Mouse (Mus musculus) brain, embryonic 14.5 days (tissue): ENCODE measurements around the gene Gm36210.

Experiments used
- CTCF ChIP-seq: fragments of 200-500 bp; IDR thresholded peaks from 2 replicates; pipeline ENCODE4 v1.5.1; 2012; ENCODE audit warnings: inconsistent platforms, mild to moderate bottlenecking, moderate library complexity, borderline replicate concordance; ENCODE audit not compliant: insufficient read depth, insufficient read length; ENCODE audit errors: extremely low read depth
- POLR2A ChIP-seq: fragments of 200-500 bp; IDR thresholded peaks from 2 replicates; pipeline ENCODE4 v1.6.1; 2012; ENCODE audit warnings: mild to moderate bottlenecking, inconsistent platforms, borderline replicate concordance; ENCODE audit not compliant: poor library complexity, insufficient read depth, insufficient read length, severe bottlenecking; ENCODE audit errors: extremely low read depth

DNA sequence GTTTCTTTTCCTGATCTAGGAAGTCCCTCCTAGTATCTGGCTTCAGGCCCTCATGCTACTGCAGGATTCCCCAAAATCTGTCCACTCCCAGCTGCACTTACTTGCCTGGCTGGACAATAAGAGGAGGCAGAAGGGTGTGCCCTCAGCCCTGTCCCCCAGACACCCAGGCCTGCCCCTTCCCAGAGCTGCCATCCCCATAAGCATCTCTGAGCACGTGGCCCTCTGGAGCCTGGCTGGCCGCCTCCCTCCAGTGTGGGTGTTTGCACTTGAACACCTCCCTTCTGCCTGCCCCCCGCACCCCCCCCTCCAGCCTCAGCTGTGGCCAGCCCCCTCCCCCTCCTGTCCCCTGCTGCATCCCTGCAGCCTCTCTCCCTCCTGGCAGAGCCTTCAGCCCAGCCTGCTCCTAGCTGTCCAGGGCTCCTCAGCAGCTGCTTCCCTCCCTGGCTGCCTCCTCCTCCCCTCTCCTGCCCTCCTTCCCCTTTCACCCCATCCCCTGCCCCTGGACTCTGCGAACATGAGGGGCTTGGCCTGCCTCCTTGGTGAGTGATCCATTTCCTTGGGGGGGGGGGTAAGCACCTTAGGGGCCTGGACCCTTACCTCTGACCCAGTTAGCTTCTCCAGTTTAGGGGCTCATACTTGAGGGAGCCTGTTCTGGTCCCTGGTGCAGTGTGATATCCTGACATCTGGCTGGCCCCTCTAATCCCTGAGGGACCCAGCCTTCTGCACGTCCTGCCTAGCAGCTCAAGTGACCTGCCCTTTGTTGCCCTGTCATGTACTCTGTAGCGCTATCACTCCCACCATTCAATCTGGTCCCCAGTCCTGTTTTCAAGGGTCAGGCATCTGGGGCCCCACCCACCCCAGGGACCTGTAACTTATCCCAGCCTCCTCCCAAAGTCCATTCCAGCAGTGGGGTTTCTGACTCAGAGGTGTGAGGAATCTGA is 19.4 kb upstream of the Gm36210 start, which contains the start of gene Ssc5d:
- no peak for TF ChIP-seq CTCF
- TF ChIP-seq POLR2A = no peak
